Mouse (Mus musculus) heart, adult 18-20 months (tissue): ENCODE results near the gene Fance. TPM values are rescaled to one million over a fixed set of nuclear protein-coding genes. Genes with fewer than 3 reads are reported as not detected.
"Not testable (repeated sequence)": the region's sequence is repeated elsewhere in the genome, so short reads cannot be mapped to it uniquely, and the experiment has no call there.

Experiments
- DNase-seq, 2 experiments: peaks; one replicate each; pipeline ENCODE4 v3.0.0; 2021 to 2022; ENCODE audit warnings: mixed read lengths in 1 of 2
- total RNA-seq, 2 experiments: library from RNA; stranded (reverse); gene quantifications; 2 replicates each; pipeline ENCODE4 v1.2.3; 2021

Gene Fance
- total RNA-seq, 2 experiments from 2014 or later, result 10.5 to 12.7 TPM

DNA sequence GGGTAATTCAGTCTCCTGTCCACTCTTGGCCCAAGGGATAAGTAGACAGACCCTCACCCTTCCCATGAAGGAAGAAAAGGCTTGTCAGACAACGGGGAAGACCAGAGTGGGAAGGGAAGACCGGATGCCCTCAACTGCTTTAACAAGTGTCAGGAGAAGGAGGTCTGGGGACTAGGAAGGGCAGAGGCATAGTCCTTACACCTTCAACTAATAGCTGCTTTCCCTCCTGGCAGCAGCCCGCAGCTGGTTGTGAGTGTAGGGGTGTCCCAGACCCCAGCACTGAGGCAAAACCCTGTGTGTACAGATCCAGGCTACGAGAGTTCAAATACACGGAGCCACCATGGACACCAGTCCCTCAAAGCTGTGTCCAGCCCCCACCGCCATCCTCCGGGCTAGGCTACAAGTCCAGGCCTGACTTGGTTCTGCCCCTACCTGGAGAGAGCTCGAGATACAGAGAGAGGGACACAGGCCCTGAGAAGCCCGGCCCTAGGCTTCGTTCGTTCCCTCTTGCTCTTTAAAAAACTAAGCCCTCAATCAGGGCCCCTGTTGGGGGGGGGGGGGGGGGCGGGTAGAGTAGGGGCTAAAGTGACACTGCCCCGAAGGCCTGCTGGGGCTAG, 36.1 kb downstream of the Fance start:
- DNase-seq, result no peak

DNA sequence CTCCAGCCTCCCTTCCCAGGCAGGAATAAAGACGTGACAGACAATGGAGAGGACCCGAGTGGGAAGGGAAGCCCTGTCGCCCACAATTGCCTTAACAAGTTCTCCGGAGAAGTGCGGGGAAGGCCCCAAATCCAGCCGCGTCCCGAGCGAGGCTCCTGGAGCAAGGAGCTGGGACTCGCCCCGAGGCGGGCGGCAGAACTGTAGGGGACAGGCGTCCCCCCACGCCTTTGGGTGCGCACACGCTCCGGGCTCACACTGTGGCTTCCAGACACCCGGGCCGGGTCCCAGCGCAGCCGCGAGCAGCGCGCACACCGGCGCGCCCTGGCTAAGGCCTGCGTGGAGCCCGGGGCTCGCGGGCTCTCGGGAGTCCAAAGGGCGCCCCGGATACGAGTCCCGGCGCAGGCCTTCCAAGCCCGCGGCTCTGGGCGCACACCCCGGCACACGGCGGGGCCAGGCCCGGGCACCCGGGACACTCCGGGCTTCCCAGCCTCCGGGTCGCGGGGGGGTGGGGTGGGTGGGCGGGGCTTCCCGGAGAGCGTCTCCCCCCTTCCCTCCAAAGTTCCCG, 36.7 kb downstream of the Fance start:
- peak in 1 of 2 experiments; percentile 59 for DNase-seq

GRCm38 (mm10) chr17:28350466-28351352, 37.4 kb downstream of the Fance start, which contains the start of gene Tead3:
Tead3 (minus strand) TSS chr17:28350817.
- DNase-seq, result peak; percentile 78 to 86

GRCm38 (mm10) chr17:28351353-28351890, 38.1 kb downstream of the Fance start:
- no peak for DNase-seq

DNA sequence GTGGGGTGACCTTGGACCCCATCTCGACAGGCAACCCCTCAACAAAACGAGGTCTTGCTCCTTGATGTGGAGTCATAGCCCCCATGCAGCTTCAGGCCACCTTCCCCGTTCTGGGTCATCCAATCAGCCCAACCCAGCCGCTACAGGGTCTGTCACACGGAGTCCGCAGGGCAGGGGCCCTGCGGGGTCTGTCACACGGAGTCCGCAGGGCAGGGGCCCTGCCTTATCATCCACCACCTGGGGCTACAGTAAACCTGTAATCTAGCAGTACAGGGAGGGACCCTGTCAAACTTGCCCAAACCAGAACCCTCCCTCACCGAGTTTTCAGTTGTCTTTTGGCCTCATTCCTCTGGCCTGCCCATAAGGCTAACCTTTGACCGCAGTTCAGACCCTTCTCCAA, 38.7 kb downstream of the Fance start:
- DNase-seq, result no peak

- peak in 1 of 2 experiments; percentile 43 for DNase-seq
Measured at GRCm38 (mm10) chr17:28355871-28356270, 42.6 kb downstream of the Fance start.

GRCm38 (mm10) chr17:28358576-28359261, 45.4 kb downstream of the Fance start:
- not testable (repeated sequence) for DNase-seq

DNA sequence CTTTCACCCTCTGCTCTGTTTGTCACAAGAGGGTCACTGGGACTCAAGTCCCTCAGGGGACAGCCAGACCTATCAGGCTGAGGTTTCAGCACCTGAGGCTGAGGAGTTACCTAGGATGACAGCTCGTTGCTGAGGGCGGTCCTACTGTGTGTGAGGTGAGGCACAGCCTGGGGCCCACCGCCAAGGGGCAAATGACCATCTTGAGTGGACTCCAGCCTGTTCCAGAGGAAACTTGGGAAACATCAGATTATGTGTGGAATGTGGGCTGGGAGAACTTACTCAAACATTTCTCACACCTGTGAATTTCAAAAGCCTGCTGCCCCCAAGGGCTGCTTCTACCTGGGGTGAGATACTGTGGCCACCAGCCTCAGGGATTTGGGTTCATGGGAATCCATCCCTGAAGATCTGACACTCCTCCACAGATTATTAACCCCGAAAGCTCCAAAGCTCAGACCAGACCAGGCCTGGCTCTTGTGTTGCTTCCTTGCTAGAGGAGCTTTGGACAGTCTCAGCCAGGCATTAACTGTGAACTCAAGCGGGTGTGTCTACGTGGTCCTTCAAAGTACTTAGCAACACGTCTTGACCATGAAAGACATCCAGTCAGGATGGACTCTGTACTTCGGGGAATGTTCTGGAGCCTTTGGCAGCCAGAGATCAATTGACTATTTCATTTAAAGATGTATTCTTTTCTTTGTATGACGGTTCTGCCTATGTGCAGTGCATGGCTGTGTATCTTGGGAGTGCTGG, 47.4 kb downstream of the Fance start:
- no peak for DNase-seq

DNA sequence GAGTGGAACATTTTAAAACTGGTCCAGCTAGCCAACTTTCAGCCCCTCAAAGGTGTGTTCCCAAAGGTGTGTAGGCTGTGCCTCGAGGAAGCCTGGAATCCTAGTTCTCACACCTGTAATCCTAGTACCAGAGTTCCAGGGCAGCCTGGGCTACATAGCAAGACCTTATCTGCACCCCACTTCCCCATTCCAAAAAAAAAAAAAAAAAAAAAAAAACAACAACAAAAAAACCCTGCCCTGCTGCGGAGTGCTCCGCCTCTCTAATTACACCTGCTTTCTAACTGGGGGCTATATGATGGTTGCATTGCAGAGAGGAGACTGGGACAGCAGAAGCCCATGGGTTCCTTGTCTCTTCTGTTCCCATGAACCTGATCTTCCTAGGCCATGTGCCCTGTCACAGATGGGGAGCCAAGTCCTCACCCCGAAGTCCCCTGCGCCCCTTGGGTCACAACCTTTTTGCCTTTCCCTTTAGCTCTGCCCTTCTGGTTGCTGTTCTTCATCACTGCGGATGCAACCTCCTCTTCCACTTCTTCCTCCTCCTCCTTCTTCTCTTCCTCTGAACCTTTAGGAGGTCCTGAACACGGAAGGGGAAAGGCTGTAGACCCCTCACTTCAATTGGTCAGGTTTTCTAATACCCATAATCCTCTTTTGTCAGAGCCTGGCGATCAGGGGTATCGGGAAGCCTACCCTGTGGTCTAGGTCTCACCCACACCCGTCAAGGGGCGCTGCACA, 48.8 kb downstream of the Fance start:
- DNase-seq, result no peak

DNA sequence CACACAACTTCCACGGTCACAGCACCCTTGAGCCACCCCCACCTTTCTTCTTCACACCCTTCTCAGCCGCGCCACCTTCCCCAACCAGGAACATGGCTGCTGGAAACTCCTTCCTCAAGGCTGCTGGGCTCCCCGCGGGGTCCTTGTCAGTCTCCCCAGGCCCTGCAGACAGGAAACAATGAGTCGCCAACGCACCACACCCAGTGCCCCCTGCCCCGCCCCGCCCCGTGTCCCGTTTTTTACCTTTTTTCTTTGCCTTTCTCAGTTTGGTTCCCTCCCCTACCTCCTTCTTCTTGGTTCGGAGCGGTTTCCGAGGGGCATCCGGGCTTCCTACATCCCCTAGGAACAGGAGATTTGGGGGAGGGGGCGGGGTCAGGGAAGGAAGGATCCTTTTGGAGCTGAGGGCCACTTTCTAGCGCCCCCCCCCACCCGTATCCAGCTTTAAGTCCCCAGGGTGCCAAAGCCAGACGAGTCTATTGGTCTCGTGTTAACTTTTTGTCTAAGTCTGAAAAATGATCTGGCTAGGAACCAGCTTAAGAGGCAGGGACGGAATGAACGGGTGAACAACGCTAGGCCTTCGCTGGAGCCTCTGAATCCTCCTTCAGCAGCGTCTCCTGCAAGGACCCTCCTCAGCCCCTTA, 49.5 kb downstream of the Fance start:
- no peak for DNase-seq

DNA sequence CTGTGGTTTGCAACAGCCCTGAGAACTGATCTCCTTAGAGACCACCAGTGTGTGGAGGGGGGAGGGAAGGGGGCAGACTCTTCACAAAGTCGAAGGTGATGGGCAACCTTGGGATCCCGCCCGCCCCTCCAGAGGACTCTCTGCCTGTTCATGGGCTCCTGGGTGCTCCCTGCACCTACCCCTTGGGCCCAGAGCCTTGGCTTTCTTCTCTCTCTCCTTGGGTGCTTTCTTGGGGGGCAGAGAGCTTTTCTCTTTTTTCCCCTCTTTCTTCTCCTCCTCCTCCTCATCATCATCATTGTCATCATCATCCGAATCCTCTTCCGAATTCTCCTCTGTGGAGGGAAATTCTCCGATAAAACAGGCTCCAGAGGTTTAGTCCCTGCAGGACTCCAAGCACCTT, 50.2 kb downstream of the Fance start:
- no peak for DNase-seq

DNA sequence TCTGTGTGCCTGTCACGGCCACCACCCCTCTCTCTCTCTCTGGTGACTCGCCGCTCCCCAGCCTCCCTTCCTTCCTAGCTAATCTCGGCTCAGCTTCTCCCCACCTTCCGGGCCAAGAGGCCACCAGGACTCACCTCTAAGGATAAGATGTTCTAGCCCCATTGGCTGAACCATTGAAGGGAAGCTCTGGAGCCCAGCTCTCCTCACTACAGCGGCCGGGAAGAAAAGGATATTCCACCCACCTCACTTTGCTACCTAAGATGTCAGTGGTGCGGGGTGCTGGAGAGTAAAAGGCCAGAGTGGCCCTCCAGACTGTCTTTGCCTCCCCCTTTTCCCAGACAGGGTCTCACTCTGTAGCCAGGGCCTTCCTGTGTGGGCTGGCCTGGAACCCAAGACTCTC, 51.8 kb downstream of the Fance start, which contains the start of gene Tulp1:
TSS of gene Tulp1 (minus strand) at position 101 of the 400 bp plus-strand sequence.
- DNase-seq, result no peak

DNA sequence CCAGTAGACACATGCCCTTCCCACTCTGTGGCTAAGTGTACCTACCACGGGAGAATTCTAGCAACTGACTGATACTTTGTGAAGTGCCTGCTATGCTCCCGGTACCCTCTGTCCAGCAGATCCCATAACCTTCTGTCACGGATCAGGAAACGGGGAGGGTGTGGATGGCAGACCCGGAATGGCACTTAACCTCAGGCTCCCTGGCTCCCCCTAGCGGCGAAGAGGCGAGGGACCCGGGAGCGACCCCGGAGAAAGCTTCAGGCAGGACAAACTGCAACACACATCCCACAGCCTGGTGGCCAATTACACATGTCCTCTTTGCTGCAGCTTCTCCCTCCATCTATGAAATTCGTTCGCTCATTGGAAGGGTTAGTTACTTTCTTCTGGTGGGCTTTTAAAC, 55.1 kb downstream of the Fance start:
- peak; percentile 73 to 92 for DNase-seq

GRCm38 (mm10) chr17:28369056-28369455, 55.7 kb downstream of the Fance start:
- no peak for DNase-seq

GRCm38 (mm10) chr17:28371286-28371685, 58.0 kb downstream of the Fance start:
- no peak for DNase-seq

- DNase-seq, result no peak
Measured at GRCm38 (mm10) chr17:28371941-28372340, 58.6 kb downstream of the Fance start.

DNA sequence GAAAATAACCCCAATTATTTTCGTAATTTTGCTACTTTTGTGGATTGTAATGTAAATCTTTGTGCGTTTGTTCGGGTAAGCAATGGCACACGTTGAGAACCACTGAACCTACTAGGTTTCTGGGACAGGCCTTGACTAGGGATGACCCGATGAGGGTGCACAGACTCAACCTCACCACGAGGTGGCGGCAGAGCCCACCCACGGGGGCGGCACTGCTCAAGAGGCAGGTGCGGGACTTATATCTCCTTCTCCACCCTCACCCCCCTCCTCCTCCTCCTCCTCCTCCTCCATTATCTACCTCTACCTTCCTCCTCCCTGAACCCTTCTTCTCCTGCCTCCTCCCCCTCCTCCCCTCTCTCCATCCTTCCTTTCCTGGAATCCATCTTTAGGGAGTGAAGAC, 60.5 kb downstream of the Fance start:
- DNase-seq, result peak; percentile 26 to 57

DNA sequence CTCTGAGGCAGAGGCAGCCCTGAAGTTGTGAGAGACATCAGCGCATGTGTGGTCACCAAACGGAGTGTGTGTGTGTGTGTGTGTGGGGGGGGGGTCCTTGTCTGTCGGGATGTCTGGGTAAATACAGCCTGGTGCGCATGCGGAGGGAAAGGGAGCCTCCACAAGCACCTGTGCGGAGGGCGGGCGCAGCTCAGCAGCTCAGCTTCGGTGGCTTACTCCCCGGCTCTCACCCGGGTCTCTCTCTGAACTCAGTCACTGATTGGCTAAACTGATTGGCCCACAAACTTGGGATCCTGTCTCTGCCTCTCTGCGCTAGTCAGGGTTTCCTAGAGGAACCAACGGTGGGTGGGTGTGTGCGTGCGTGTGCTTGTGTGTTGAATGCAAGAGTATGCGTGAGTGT, 61.2 kb downstream of the Fance start:
- no peak for DNase-seq

- peak in 1 of 2 experiments; percentile 12 for DNase-seq
Measured at GRCm38 (mm10) chr17:28375592-28376061, 62.3 kb downstream of the Fance start.
